Mouse (Mus musculus) heart, adult 2 months (tissue): ENCODE results near the gene Eml2. TPM values are rescaled to one million over a fixed set of nuclear protein-coding genes. Genes with fewer than 3 reads are reported as not detected.

ENCODE experiments used
- DNase-seq, 2 experiments: peaks; one replicate each; pipeline ENCODE4 v3.0.0; 2021
- H3K27ac ChIP-seq: fragments of 200-600 bp; 2 replicates; pipeline ENCODE4 v1.8.1; 2022
- H3K27me3 ChIP-seq: fragments of 200-500 bp; 2 replicates; pipeline ENCODE4 v1.6.1; 2012; ENCODE audit warnings: mild to moderate bottlenecking, low read length, inconsistent platforms, mixed read lengths; ENCODE audit not compliant: control insufficient read depth, insufficient read depth
- H3K36me3 ChIP-seq: fragments of 200-500 bp; 2 replicates; pipeline ENCODE4 v1.6.1; 2012; ENCODE audit warnings: low read length, inconsistent platforms; ENCODE audit not compliant: control insufficient read depth, insufficient read depth
- H3K4me1 ChIP-seq: fragments of 200-500 bp; 2 replicates; pipeline ENCODE4 v1.6.1; 2011; ENCODE audit warnings: low read length; ENCODE audit not compliant: control insufficient read depth, insufficient read depth
- H3K4me3 ChIP-seq: fragments of 200-600 bp; 2 replicates; pipeline ENCODE4 v1.8.1; 2022
- H3K79me2 ChIP-seq: fragments of 200-500 bp; replicated peaks from 2 replicates; pipeline ENCODE4 v1.6.1; 2012; ENCODE audit warnings: mild to moderate bottlenecking, inconsistent platforms, low read length, moderate library complexity, mixed read lengths; ENCODE audit not compliant: control insufficient read depth, insufficient read depth
- H3K9ac ChIP-seq: fragments of 200-500 bp; 2 replicates; pipeline ENCODE4 v1.6.1; 2012; ENCODE audit warnings: low read depth, mild to moderate bottlenecking, control low read depth, inconsistent platforms, low read length, mixed read lengths
- CTCF ChIP-seq: fragments of 200-600 bp; IDR thresholded peaks from 2 replicates; pipeline ENCODE4 v1.8.1; 2022; ENCODE audit warnings: antibody characterized with exemption, mild to moderate bottlenecking, moderate library complexity
- EP300 ChIP-seq: fragments of 200-500 bp; IDR thresholded peaks from 2 replicates; pipeline ENCODE4 v1.6.1; 2011; ENCODE audit warnings: low read depth, low read length, control low read depth; ENCODE audit not compliant: insufficient read depth
- POLR2A ChIP-seq: fragments of 200-500 bp; IDR thresholded peaks from 2 replicates; pipeline ENCODE4 v1.6.1; 2011; ENCODE audit warnings: mild to moderate bottlenecking, low read depth, low read length, control low read depth; ENCODE audit not compliant: insufficient read depth
- WGBS: fragments of 180-500 bp; shearing (Covaris S2); methylation state at CpG from one replicate; pipeline ENCODE4 v1.1.7; 2018; 5-methylcytosine and 5-hydroxymethylcytosine counted together
- intact Hi-C: fragments of 180-260 bp; cut with DNase I; formaldehyde crosslinking; loops from one replicate; pipeline ENCODE4 v1.15.1; 2025
- long read RNA-seq: library from polyadenylated mRNA; stranded (forward); transcript quantifications from one replicate; pipeline ENCODE4 v2.0.0, GENCODE M21; 2021
- polyA plus RNA-seq: library from polyadenylated mRNA; depleted of rRNA; stranded (reverse); fragments of >200 nt; gene quantifications from 2 replicates; pipeline ENCODE4 v1.2.3, GENCODE M21; 2012; rRNA removed
- total RNA-seq, 2 experiments: library from RNA; stranded (reverse); gene quantifications; 2 replicates each; pipeline ENCODE4 v1.2.3; 2021

The Eml2 gene
- total RNA-seq, result 10 to 100 TPM; 35.6 to 38.7 TPM
- 37.3 and 38.8 TPM in 2 replicates for polyA plus RNA-seq
- long read RNA-seq, partial matches to known transcripts, result 0 of 2 reads
- long read RNA-seq, other reads (novel, unspliced or antisense), result 2 of 2 reads

DNA sequence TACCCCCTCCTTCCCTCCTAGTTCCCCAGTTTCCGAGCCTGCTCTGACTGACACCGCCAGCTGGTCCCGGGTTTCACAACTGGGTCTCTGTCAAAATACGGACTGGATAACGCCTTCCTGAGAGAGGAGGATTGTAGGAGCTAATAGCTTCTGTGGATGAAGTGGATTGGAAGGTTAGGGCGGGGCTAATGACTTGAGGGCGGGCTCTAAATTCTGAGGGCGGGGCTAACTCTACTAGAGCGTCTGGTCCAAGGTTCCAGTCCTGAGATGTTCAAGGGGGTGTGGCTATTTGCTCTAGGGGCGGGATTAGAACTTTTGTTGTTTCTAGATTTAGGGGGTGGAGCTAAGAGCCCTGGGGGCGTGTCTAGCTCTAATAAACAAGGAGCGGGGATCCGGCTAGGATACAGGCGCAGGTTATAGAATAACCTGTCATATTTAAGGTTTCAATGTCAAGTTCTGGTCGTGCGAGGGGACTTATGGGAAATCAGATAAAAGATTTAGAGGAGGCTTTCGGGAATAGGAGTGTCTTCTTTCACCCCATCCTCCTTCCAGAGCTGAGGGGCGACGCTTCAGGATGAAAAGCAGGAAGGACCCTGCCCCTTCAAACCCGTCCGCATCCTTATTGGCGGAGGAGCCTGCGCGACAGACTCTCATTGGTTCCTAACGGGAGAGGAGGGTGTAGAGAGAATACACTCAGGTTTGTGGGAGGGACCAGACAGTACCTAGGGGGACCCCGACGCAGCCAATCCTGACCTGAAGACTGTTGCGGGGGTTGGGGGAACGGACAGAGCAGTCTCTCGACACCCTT, at the start of gene Eml2:
TSS of gene Eml2 (plus strand) at position 714 of the 808 bp plus-strand sequence.
- H3K27me3 ChIP-seq, result peaks cover 6% of the 10 kb centered on the region; the same call in 1 of the 2 replicates
- 8% methylated on average over 30 of the region's 30 CpGs for WGBS
- H3K79me2 ChIP-seq, result no peaks in the 10 kb centered on the region
- no peak within 1 kb of the TSS for H3K9ac ChIP-seq
- DNase-seq, result no peak
- TF ChIP-seq POLR2A (no peak), EP300 (no peak), CTCF (no peak)
- no peak within 1 kb of the TSS for H3K4me3 ChIP-seq
- no peak within 1 kb of the TSS for H3K27ac ChIP-seq
- peaks cover 1% of the 10 kb centered on the region; the same call in 1 of the 2 replicates for H3K4me1 ChIP-seq
- H3K36me3 ChIP-seq, result no peaks in the 10 kb centered on the region
- intact Hi-C loops, result no loop called here

DNA sequence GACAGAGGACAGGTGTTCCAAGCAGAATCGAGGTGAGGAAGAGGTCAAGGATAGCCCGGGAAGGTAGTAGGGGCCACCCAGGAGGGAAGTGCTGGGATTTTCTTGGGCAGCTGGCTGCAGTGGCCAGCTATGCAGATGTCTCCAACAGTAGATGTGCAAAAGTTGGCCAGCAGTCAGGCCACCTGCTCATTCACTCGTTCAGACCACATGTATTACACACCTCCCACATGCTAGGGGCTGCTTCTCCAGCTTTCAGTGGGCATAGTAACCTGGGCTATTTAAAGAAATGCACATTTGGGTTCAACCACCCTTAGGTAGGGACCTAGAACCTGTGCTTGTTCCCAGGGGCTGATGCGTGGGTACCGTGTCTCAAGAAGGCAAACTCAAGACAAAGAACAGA, 48.5 kb upstream of the Eml2 start:
- no peaks in the 10 kb centered on the region for H3K27me3 ChIP-seq
- H3K79me2 ChIP-seq, result peaks cover 2% of the 10 kb centered on the region; the same call in 1 of the 2 replicates
- TF ChIP-seq CTCF (no peak), POLR2A (no peak), EP300 (no peak)
- WGBS, result 82% methylated on average over 5 of the region's 5 CpGs
- no peak for DNase-seq
- no peak overlapping the region for H3K9ac ChIP-seq
- peaks cover 4% of the 10 kb centered on the region for H3K4me1 ChIP-seq
- intact Hi-C loops, result no loop called here
- no peak overlapping the region for H3K4me3 ChIP-seq
- no peaks in the 10 kb centered on the region for H3K36me3 ChIP-seq
- H3K27ac ChIP-seq, result no peak overlapping the region

DNA sequence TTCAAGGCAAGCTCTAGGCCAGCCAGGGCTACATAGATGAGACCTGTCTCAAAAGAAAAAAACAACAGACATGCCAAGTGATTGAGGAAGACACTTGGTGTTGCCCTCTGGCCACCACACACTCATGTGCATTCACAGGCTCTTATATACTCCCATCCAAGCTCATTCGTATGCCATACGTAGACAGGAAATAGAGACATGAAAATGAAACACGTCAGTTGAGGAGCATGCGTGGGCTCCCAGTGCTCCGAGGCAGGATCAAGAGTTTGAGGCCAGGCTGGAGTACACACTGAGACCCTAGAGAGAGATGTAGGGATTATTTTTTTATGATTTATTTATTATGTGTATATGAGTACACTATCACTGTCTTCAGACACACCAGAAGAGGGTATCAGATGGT, 46.8 kb upstream of the Eml2 start:
- Histone ChIP-seq H3K4me1 (peaks cover 4% of the 10 kb centered on the region), H3K27me3 (no peaks in the 10 kb centered on the region), H3K27ac (no peak overlapping the region), H3K79me2 (peaks cover 2% of the 10 kb centered on the region; the same call in 1 of the 2 replicates), H3K4me3 (no peak overlapping the region), H3K36me3 (no peaks in the 10 kb centered on the region), H3K9ac (no peak overlapping the region)
- TF ChIP-seq CTCF (no peak), POLR2A (no peak), EP300 (no peak)
- DNase-seq, result no peak
- 84% methylated on average over 5 of the region's 5 CpGs for WGBS
- intact Hi-C loops, result no loop called here

DNA sequence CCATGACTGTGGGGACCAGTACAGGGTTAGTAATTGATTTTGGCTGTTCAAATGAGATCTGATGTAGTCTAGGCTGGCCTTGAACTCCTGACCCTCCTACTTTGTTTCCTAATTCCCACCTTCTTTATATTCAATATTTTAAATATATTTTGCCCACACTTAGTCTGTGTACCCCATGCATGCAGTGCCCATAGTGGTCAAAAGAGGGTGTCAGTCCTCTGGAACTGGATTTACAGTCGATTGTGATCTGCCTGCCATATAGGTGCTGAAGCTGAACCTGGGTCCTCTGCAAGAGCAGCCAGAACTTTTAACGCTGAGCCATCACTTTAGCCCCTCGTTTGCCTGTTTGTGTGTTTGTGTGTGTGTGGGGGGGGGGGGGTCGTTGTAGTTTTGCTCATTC, 45.6 kb upstream of the Eml2 start:
- Histone ChIP-seq H3K79me2 (peaks cover 2% of the 10 kb centered on the region; the same call in 1 of the 2 replicates), H3K4me1 (peaks cover 4% of the 10 kb centered on the region), H3K9ac (peak overlapping the region; percentile 36; the same call in 1 of the 2 replicates), H3K27me3 (no peaks in the 10 kb centered on the region), H3K4me3 (no peak overlapping the region; the same call in 1 of the 2 replicates), H3K27ac (peak overlapping the region; percentile 85), H3K36me3 (no peaks in the 10 kb centered on the region)
- DNase-seq, result no peak
- 17% methylated on average over 4 of the region's 4 CpGs for WGBS
- intact Hi-C loops, result loop anchor here (1.0 to 5.0 kb wide), 2 partner anchors 10 to 58 kb away; no protein-coding TSS in a partner anchor
- TF ChIP-seq CTCF (peak; percentile 47), POLR2A (no peak), EP300 (no peak)

DNA sequence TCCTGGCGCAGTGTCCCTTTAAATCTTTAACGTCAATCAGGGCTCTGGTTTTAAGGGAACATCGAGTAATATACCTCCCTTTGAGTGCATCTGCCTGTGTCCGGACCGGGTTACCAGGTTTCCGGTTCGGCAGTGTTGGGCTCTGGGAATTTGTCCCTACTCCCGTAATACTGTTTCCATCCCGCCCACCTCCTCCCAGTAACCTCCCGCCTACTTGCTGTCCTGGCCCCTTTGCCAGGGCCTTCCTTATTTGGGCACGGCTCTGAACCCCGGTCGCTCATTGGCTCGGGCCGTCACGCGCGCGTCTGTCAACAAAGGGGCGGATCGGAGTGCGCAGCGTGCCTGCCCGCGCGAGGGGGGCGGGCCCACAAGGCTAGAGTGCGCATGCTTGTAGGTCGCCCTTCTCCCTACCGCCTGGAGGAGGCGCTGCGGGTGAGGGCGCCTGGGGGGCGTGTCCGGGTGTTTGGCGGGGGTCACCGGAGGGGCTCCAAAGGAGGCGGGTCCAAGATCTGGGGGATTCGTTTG, 44.8 kb upstream of the Eml2 start:
- Histone ChIP-seq H3K4me3 (peak overlapping the region; percentile 54), H3K27me3 (no peaks in the 10 kb centered on the region), H3K79me2 (peaks cover 3% of the 10 kb centered on the region), H3K27ac (peak overlapping the region; percentile 85), H3K36me3 (no peaks in the 10 kb centered on the region), H3K9ac (peak overlapping the region; percentile 46), H3K4me1 (peaks cover 4% of the 10 kb centered on the region)
- intact Hi-C loops, result loop anchor here (5.0 kb wide), 1 partner anchor 59 kb away; no protein-coding TSS in a partner anchor
- DNase-seq, result peak; percentile 95 to 98
- peak; percentile 91 for TF ChIP-seq CTCF
- peak; percentile 52; the same call in 1 of the 2 replicates for TF ChIP-seq POLR2A
- peak; percentile 87 for TF ChIP-seq EP300
- WGBS, result under 1% methylated on average over 39 of the region's 39 CpGs

DNA sequence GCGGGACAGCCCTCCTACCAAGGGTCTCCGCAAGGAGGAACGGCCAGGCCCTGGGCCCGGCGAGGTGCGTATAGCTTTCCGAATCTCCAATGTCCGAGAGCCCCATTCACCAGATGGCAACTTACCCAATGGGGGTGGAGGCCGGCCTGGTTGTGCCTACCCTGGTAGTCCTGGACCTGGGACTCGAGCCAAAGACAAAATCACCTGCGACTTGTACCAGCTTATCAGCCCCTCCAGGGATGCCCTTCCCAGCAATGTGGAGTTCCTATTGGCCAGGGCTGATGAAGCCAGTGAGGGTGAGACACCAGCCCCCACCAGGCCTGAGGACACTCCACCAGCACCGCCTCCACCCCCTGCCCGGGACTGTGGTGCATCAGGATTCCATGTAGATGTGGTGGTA, 40.1 kb upstream of the Eml2 start:
- Histone ChIP-seq H3K27me3 (no peaks in the 10 kb centered on the region), H3K79me2 (peaks cover 2% of the 10 kb centered on the region), H3K36me3 (no peaks in the 10 kb centered on the region), H3K4me1 (peaks cover 2% of the 10 kb centered on the region; the same call in 1 of the 2 replicates), H3K27ac (no peak overlapping the region), H3K9ac (no peak overlapping the region), H3K4me3 (no peak overlapping the region)
- TF ChIP-seq POLR2A (no peak), CTCF (no peak), EP300 (no peak)
- DNase-seq, result no peak
- WGBS, result 92% methylated on average over 13 of the region's 13 CpGs
- intact Hi-C loops, result no loop called here
